Mouse (Mus musculus): ENCODE data around the gene I830077J02Rik. TPM values are rescaled to one million over a fixed set of nuclear protein-coding genes. Genes with fewer than 3 reads are reported as not detected.

Gene I830077J02Rik
- total RNA-seq, 4 experiments from 2014 or later, result 0.28 to 1.3 (median 0.42) TPM

GRCm38 (mm10) chr3:105893941-105894391, 38.5 kb downstream of the I830077J02Rik start:
- DNase-seq (ENCODE audit: low spot score), result peak; percentile 86

- no peak for DNase-seq (ENCODE audit: low spot score)
Measured at GRCm38 (mm10) chr3:105892572-105893495, 39.6 kb downstream of the I830077J02Rik start.

- DNase-seq (ENCODE audit: low spot score), result peak; percentile 84
Measured at GRCm38 (mm10) chr3:105891760-105892571, 40.5 kb downstream of the I830077J02Rik start.

GRCm38 (mm10) chr3:105891141-105891540, 41.3 kb downstream of the I830077J02Rik start:
- DNase-seq (ENCODE audit: low spot score), result no peak

GRCm38 (mm10) chr3:105890220-105890619, 42.2 kb downstream of the I830077J02Rik start:
- DNase-seq (ENCODE audit: low spot score), result no peak

GRCm38 (mm10) chr3:105888961-105889360, 43.5 kb downstream of the I830077J02Rik start:
- no peak for DNase-seq (ENCODE audit: low spot score)

- DNase-seq (ENCODE audit: low spot score), result no peak
Measured at GRCm38 (mm10) chr3:105883111-105883510, 49.4 kb downstream of the I830077J02Rik start.

- no peak for DNase-seq (ENCODE audit: low spot score)
Measured at GRCm38 (mm10) chr3:105882105-105882504, 50.4 kb downstream of the I830077J02Rik start.

GRCm38 (mm10) chr3:105880419-105880818, 52.0 kb downstream of the I830077J02Rik start:
- DNase-seq (ENCODE audit: low spot score), result no peak

GRCm38 (mm10) chr3:105878751-105879150, 53.7 kb downstream of the I830077J02Rik start:
- no peak for DNase-seq (ENCODE audit: low spot score)

GRCm38 (mm10) chr3:105877919-105878318, 54.5 kb downstream of the I830077J02Rik start:
- DNase-seq (ENCODE audit: low spot score), result no peak

GRCm38 (mm10) chr3:105877252-105877803, 55.1 kb downstream of the I830077J02Rik start:
- DNase-seq (ENCODE audit: low spot score), result no peak

GRCm38 (mm10) chr3:105876022-105876421, 56.4 kb downstream of the I830077J02Rik start:
- DNase-seq (ENCODE audit: low spot score), result no peak

Other genes starting within 250 kb of the I830077J02Rik start
- 10 to 100 TPM in 2 of 4 experiments, 1 to 10 TPM in 2; 9.0 to 11.7 (median 10.7) TPM for gene Ddx20, start 245.1 kb downstream of the I830077J02Rik start, total RNA-seq (2022)
- 10 to 100 TPM; 13.8 to 20.0 (median 16.1) TPM for gene Inka2, start 228.1 kb downstream of the I830077J02Rik start, total RNA-seq (2022)
- 100 to 1,000 TPM in 2 of 4 experiments, 10 to 100 TPM in 2; 86.5 to 102 (median 97.8) TPM for gene Rap1a, start 131.3 kb downstream of the I830077J02Rik start, total RNA-seq (2022)
- gene Adora3, start 61.8 kb downstream of the I830077J02Rik start, total RNA-seq (2022), result under 1 TPM in 3 of 4 experiments, not detected in 1; 0.25 to 0.44 (median 0.32) TPM
- gene Tmigd3, start 61.8 kb downstream of the I830077J02Rik start, total RNA-seq (2022), result under 1 TPM in 3 of 4 experiments, not detected in 1; 0.27 to 0.62 (median 0.41) TPM
- gene Wdr77, start 26.7 kb upstream of the I830077J02Rik start, total RNA-seq (2022), result 10 to 100 TPM; 40.6 to 49.7 (median 45.1) TPM
- 1,000 to 10,000 TPM; 1,049 to 1,242 (median 1,155) TPM for gene Atp5f1, start 27.4 kb upstream of the I830077J02Rik start, total RNA-seq (2022)
- gene Ovgp1, start 41.0 kb upstream of the I830077J02Rik start, total RNA-seq (2022), result under 1 TPM; 0.22 to 0.69 (median 0.53) TPM
- gene Pifo, start 82.0 kb upstream of the I830077J02Rik start, total RNA-seq (2022), result not detected
- under 1 TPM in 2 of 4 experiments, not detected in 2; 0.29 to 0.38 TPM for gene Chil5, start 100.2 kb upstream of the I830077J02Rik start, total RNA-seq (2022)
- gene Chia1, start 180.6 kb upstream of the I830077J02Rik start, total RNA-seq (2022), result not detected
- 10 to 100 TPM in 1 of 4 experiments, under 1 TPM in 1, not detected in 2; 0.34 to 91.4 TPM for gene Chil3, start 234.9 kb upstream of the I830077J02Rik start, total RNA-seq (2022)

Data from heart, adult 8-10 months (tissue).